Mouse (Mus musculus): ENCODE measurements around the gene Vmn2r124. TPM values are rescaled to one million over a fixed set of nuclear protein-coding genes. Genes with fewer than 3 reads are reported as not detected.
"Not testable (repeated sequence)": the region's sequence is repeated elsewhere in the genome, so short reads cannot be mapped to it uniquely, and the experiment has no call there.

Vmn2r124 gene
- polyA plus RNA-seq (2014; fragmentation: Nextera tagmentation; extraction: Ambion mirVana): 0.04 TPM in 1 of 2 replicates, not detected in the other

GRCm38 (mm10) chr17:18049124-18049523, at the start of gene Vmn2r124:
Vmn2r124 (plus strand) TSS chr17:18049424.
- Histone ChIP-seq H3K9me3 (ENCODE audit: control insufficient read depth, low read length) (no peaks in the 10 kb centered on the region), H3K4me2 (ENCODE audit: low read depth, low read length) (no peak within 1 kb of the TSS), H3K9ac (replicated peaks; ENCODE audit: low read depth, low read length) (no peak within 1 kb of the TSS), H3K36me3 (ENCODE audit: control insufficient read depth, insufficient read depth, low read length) (no peaks in the 10 kb centered on the region), H3K27ac (ENCODE audit: low read depth, low read length) (no peak within 1 kb of the TSS), H3K4me3 (ENCODE audit: low read depth, low read length) (no peak within 1 kb of the TSS), H3K4me1 (ENCODE audit: control insufficient read depth, insufficient read depth, low read length) (no peaks in the 10 kb centered on the region), H3K27me3 (ENCODE audit: control insufficient read depth, insufficient read depth, low read length) (no peaks in the 10 kb centered on the region)
- ATAC-seq (ENCODE audit: low read depth): no peak
- 58% methylated on average over 2 of the region's 2 CpGs for WGBS

- WGBS: 96% methylated on average over 1 of the region's 1 CpGs
Measured at GRCm38 (mm10) chr17:18004752-18005151, 44.5 kb upstream of the Vmn2r124 start.

GRCm38 (mm10) chr17:18021433-18021832, 27.8 kb upstream of the Vmn2r124 start, which contains the start of gene Fpr-rs4:
Fpr-rs4 (plus strand) TSS chr17:18021733.
- H3K27ac ChIP-seq (ENCODE audit: low read depth, low read length): no peak within 1 kb of the TSS
- no peak within 1 kb of the TSS for H3K4me3 ChIP-seq (ENCODE audit: low read depth, low read length)
- no peak for ATAC-seq (ENCODE audit: low read depth)
- no peaks in the 10 kb centered on the region for H3K4me1 ChIP-seq (ENCODE audit: control insufficient read depth, insufficient read depth, low read length)
- WGBS: 67% methylated on average over 2 of the region's 2 CpGs
- no peak within 1 kb of the TSS for H3K4me2 ChIP-seq (ENCODE audit: low read depth, low read length)
- no peaks in the 10 kb centered on the region for H3K9me3 ChIP-seq (ENCODE audit: control insufficient read depth, low read length)
- H3K36me3 ChIP-seq (ENCODE audit: control insufficient read depth, insufficient read depth, low read length): no peaks in the 10 kb centered on the region
- H3K27me3 ChIP-seq (ENCODE audit: control insufficient read depth, insufficient read depth, low read length): no peaks in the 10 kb centered on the region
- no peak within 1 kb of the TSS for H3K9ac ChIP-seq (replicated peaks; ENCODE audit: low read depth, low read length)

More at GRCm38 (mm10) chr17:18004752-18005151, 44.5 kb upstream of the Vmn2r124 start:
- Histone ChIP-seq H3K9me3 (ENCODE audit: control insufficient read depth, low read length) (no peaks in the 10 kb centered on the region), H3K9ac (replicated peaks; ENCODE audit: low read depth, low read length) (no peak overlapping the region), H3K4me3 (ENCODE audit: low read depth, low read length) (no peak overlapping the region), H3K27ac (ENCODE audit: low read depth, low read length) (no peak overlapping the region), H3K36me3 (ENCODE audit: control insufficient read depth, insufficient read depth, low read length) (no peaks in the 10 kb centered on the region), H3K27me3 (ENCODE audit: control insufficient read depth, insufficient read depth, low read length) (no peaks in the 10 kb centered on the region), H3K4me2 (ENCODE audit: low read depth, low read length) (no peak overlapping the region), H3K4me1 (ENCODE audit: control insufficient read depth, insufficient read depth, low read length) (no peaks in the 10 kb centered on the region)
- ATAC-seq (ENCODE audit: low read depth): no peak

- H3K9me3 ChIP-seq (ENCODE audit: control insufficient read depth, low read length); H3K9ac ChIP-seq (replicated peaks; ENCODE audit: low read depth, low read length); H3K27ac ChIP-seq (ENCODE audit: low read depth, low read length); H3K36me3 ChIP-seq (ENCODE audit: control insufficient read depth, insufficient read depth, low read length); H3K27me3 ChIP-seq (ENCODE audit: control insufficient read depth, insufficient read depth, low read length); H3K4me1 ChIP-seq (ENCODE audit: control insufficient read depth, insufficient read depth, low read length); H3K4me2 ChIP-seq (ENCODE audit: low read depth, low read length); ATAC-seq (ENCODE audit: low read depth); H3K4me3 ChIP-seq (ENCODE audit: low read depth, low read length): not testable (repeated sequence)
Measured at GRCm38 (mm10) chr17:18084716-18085115, 35.5 kb downstream of the Vmn2r124 start, which contains the start of gene Vmn2r91. Vmn2r91 (plus strand) TSS chr17:18085016.

- WGBS: 50% methylated on average over 1 of the region's 1 CpGs
- ATAC-seq (ENCODE audit: low read depth): not testable (repeated sequence)
Measured at GRCm38 (mm10) chr17:18095626-18096025, 46.4 kb downstream of the Vmn2r124 start.

GRCm38 (mm10) chr17:18102265-18102664, 53.0 kb downstream of the Vmn2r124 start:
- H3K27ac ChIP-seq (ENCODE audit: low read depth, low read length); H3K9me3 ChIP-seq (ENCODE audit: control insufficient read depth, low read length); H3K4me2 ChIP-seq (ENCODE audit: low read depth, low read length); ATAC-seq (ENCODE audit: low read depth); H3K4me3 ChIP-seq (ENCODE audit: low read depth, low read length); H3K27me3 ChIP-seq (ENCODE audit: control insufficient read depth, insufficient read depth, low read length); H3K36me3 ChIP-seq (ENCODE audit: control insufficient read depth, insufficient read depth, low read length); H3K4me1 ChIP-seq (ENCODE audit: control insufficient read depth, insufficient read depth, low read length); H3K9ac ChIP-seq (replicated peaks; ENCODE audit: low read depth, low read length): not testable (repeated sequence)
- WGBS: 87% methylated on average over 3 of the region's 3 CpGs

More at GRCm38 (mm10) chr17:18095626-18096025, 46.4 kb downstream of the Vmn2r124 start:
- H3K9me3 ChIP-seq (ENCODE audit: control insufficient read depth, low read length); H3K4me3 ChIP-seq (ENCODE audit: low read depth, low read length); H3K36me3 ChIP-seq (ENCODE audit: control insufficient read depth, insufficient read depth, low read length); H3K9ac ChIP-seq (replicated peaks; ENCODE audit: low read depth, low read length); H3K4me1 ChIP-seq (ENCODE audit: control insufficient read depth, insufficient read depth, low read length); H3K27ac ChIP-seq (ENCODE audit: low read depth, low read length); H3K27me3 ChIP-seq (ENCODE audit: control insufficient read depth, insufficient read depth, low read length); H3K4me2 ChIP-seq (ENCODE audit: low read depth, low read length): not testable (repeated sequence)

Other genes starting within 250 kb of the Vmn2r124 start
- gene Spaca6, start 222.3 kb upstream of the Vmn2r124 start, polyA plus RNA-seq (2014; fragmentation: Nextera tagmentation; extraction: Ambion mirVana): 21.4 and 29.1 TPM in 2 replicates
- gene Has1, start 194.2 kb upstream of the Vmn2r124 start, polyA plus RNA-seq (2014; fragmentation: Nextera tagmentation; extraction: Ambion mirVana): 0.93 and 1.7 TPM in 2 replicates
- gene Fpr1, start 165.5 kb upstream of the Vmn2r124 start, polyA plus RNA-seq (2014; fragmentation: Nextera tagmentation; extraction: Ambion mirVana): 0.15 and 0.21 TPM in 2 replicates
- gene Fpr2, start 161.6 kb upstream of the Vmn2r124 start, polyA plus RNA-seq (2014; fragmentation: Nextera tagmentation; extraction: Ambion mirVana): not detected in 2 replicates
- gene Fpr3, start 161.6 kb upstream of the Vmn2r124 start, polyA plus RNA-seq (2014; fragmentation: Nextera tagmentation; extraction: Ambion mirVana): not detected in 2 replicates
- gene Fpr-rs4, start 27.7 kb upstream of the Vmn2r124 start, polyA plus RNA-seq (2014; fragmentation: Nextera tagmentation; extraction: Ambion mirVana): not detected in 2 replicates
- not detected in 2 replicates for gene Vmn2r91, start 35.6 kb downstream of the Vmn2r124 start, polyA plus RNA-seq (2014; fragmentation: Nextera tagmentation; extraction: Ambion mirVana)
- not detected in 2 replicates for gene Vmn2r92, start 102.5 kb downstream of the Vmn2r124 start, polyA plus RNA-seq (2014; fragmentation: Nextera tagmentation; extraction: Ambion mirVana)
- not detected in 2 replicates for gene Vmn2r94, start 228.3 kb downstream of the Vmn2r124 start, polyA plus RNA-seq (2014; fragmentation: Nextera tagmentation; extraction: Ambion mirVana)
- gene Vmn2r93, start 248.7 kb downstream of the Vmn2r124 start, polyA plus RNA-seq (2014; fragmentation: Nextera tagmentation; extraction: Ambion mirVana): not detected in 2 replicates

All from neural tube, embryonic 14.5 days (tissue).